Mouse (Mus musculus): ENCODE measurements around the gene Tsr3. TPM values are rescaled to one million over a fixed set of nuclear protein-coding genes. Genes with fewer than 3 reads are reported as not detected.

Tsr3 gene
- polyA plus RNA-seq, 1 experiment from 2014 or later, result 46.4 TPM

DNA sequence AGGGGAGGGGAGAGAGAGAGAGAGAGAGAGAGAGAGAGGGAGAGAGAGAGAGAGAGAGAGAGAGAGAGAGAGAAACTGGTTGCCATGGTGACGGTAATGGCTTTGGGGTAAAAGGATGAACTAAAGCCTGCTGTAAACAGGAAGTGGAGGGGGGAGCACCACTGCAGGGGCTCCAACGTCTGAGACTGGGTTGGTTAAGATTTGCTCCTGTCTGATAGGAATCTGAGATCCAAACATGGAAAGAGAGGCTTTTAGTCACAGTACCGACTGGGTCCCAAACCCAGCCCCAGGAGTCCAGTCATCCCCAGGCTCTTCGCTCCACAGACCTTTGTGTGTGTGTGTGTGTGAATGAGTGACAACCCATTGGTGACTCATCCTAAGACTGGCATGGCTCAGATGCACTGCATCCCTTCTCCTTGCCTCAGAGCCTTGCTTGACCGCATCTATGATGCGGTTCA is 17.9 kb downstream of the Tsr3 start:
- WGBS, result 52% methylated on average over 6 of the region's 6 CpGs
- no peak for TF ChIP-seq CTCF (IDR thresholded peaks at IDR 0.05; ENCODE audit: low read depth)

DNA sequence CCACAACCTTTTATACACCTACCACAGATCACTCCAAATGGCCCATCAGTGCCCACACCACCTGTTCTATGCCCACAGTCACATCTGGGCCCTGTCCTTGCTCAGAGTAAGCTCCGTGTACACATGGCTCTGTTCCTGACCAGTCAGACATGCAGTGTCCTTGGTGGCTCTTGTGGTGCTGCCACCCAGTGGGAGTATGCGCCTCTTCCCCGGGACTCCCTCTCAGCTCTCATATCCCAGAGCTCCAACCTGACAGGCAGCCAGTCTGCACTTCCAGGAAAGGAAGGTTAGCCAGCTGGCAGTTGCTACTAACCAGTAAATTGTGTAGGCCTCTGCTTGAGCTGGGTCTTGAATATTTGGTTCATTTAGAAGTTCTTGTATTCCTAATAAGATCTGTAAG is 24.5 kb downstream of the Tsr3 start:
- 66% methylated on average over 3 of the region's 3 CpGs for WGBS
- no peak overlapping the region for H3K9ac ChIP-seq
- peaks cover 81% of the 10 kb centered on the region for H3K36me3 ChIP-seq (ENCODE audit: insufficient read depth)
- no peak overlapping the region for H3K4me3 ChIP-seq (ENCODE audit: low read depth, low read length)
- H3K27ac ChIP-seq (ENCODE audit: low read depth), result no peak overlapping the region
- no peaks in the 10 kb centered on the region for H3K4me1 ChIP-seq (ENCODE audit: insufficient read depth)
- no peaks in the 10 kb centered on the region for H3K9me3 ChIP-seq (ENCODE audit: low read depth, low read length)
- ATAC-seq (ENCODE audit: insufficient read depth) (no peak), DNase-seq (no peak)
- H3K4me2 ChIP-seq, result no peak overlapping the region
- no peaks in the 10 kb centered on the region for H3K27me3 ChIP-seq (ENCODE audit: insufficient read depth, low read length)
- peak; percentile 41; the same call in 1 of the 2 replicates for TF ChIP-seq CTCF (IDR thresholded peaks at IDR 0.05; ENCODE audit: low read depth)

More for the DNA sequence above, 17.9 kb downstream of the Tsr3 start:
- Histone ChIP-seq H3K4me1 (ENCODE audit: insufficient read depth) (0 out of 2 replicates have a peak, but pooled peaks cover 4% of the 10 kb centered on the region), H3K4me3 (ENCODE audit: low read depth, low read length) (no peak overlapping the region), H3K9ac (no peak overlapping the region), H3K27me3 (ENCODE audit: insufficient read depth, low read length) (peaks cover 35% of the 10 kb centered on the region), H3K36me3 (ENCODE audit: insufficient read depth) (peaks cover 26% of the 10 kb centered on the region), H3K4me2 (no peak overlapping the region), H3K9me3 (ENCODE audit: low read depth, low read length) (no peaks in the 10 kb centered on the region), H3K27ac (ENCODE audit: low read depth) (no peak overlapping the region)
- DNase-seq (peak; percentile 49), ATAC-seq (ENCODE audit: insufficient read depth) (no peak)

DNA sequence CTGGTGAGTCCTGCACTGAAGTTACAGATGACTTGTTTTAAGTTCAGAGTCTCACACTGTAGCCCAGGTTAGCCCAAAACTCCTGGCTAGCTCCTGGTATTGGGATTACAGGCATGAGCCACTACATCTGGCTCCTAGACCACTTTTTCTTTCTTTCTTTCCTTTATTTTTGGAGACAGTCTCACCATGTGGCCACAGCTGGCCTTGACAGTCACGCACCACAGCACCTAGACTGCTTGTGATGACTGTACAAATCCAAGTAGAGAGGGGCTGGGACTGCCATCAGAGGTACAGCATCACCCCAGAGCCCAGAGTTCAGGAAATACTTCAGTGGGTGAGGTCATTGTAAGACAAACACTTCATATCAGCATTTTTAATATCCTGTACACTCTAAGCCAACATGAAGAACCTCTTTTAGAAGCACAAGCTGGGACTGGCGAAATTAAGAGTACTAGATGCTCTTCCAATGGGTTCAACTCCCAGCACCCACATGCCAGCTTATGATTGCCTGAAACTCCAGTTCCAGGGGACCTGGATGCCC is 30.9 kb downstream of the Tsr3 start:
- Histone ChIP-seq H3K4me1 (ENCODE audit: insufficient read depth) (no peaks in the 10 kb centered on the region; the same call in 1 of the 2 replicates), H3K9me3 (ENCODE audit: low read depth, low read length) (no peaks in the 10 kb centered on the region), H3K9ac (peak overlapping the region; percentile 100; the same call in 1 of the 2 replicates), H3K27me3 (ENCODE audit: insufficient read depth, low read length) (no peaks in the 10 kb centered on the region), H3K4me2 (peak overlapping the region; percentile 83), H3K36me3 (ENCODE audit: insufficient read depth) (peaks cover 51% of the 10 kb centered on the region), H3K4me3 (ENCODE audit: low read depth, low read length) (peak overlapping the region; percentile 100), H3K27ac (ENCODE audit: low read depth) (no peak overlapping the region)
- ATAC-seq (ENCODE audit: insufficient read depth), result no peak
- TF ChIP-seq CTCF (IDR thresholded peaks at IDR 0.05; ENCODE audit: low read depth), result no peak
- WGBS, result 53% methylated on average over 2 of the region's 2 CpGs
- peak; percentile 21 for DNase-seq

DNA sequence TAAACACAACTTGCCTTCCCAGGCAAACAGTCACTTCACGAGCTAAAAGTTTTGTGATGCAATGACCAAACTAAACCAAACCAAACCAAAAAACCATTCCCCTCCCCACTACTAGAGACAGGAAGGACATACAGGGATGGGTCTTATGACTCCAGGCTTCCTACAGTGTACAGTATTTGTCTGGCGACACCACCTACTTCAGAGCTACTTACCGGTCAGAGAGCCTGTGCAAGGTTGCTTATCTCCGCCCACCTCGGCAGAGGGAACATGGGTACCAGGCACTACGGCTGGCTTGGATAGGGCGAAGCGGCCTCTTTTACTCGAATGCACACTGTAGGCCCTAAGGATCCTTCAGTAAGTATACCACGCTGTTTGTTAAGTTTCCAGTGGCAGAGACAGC is 32.4 kb downstream of the Tsr3 start:
- H3K4me2 ChIP-seq, result peak overlapping the region; percentile 83
- H3K4me1 ChIP-seq (ENCODE audit: insufficient read depth), result no peaks in the 10 kb centered on the region; the same call in 1 of the 2 replicates
- DNase-seq (peak; percentile 52), ATAC-seq (ENCODE audit: insufficient read depth) (no peak)
- peaks cover 36% of the 10 kb centered on the region for H3K36me3 ChIP-seq (ENCODE audit: insufficient read depth)
- H3K9me3 ChIP-seq (ENCODE audit: low read depth, low read length), result no peaks in the 10 kb centered on the region
- H3K27ac ChIP-seq (ENCODE audit: low read depth), result peak overlapping the region; percentile 99
- H3K27me3 ChIP-seq (ENCODE audit: insufficient read depth, low read length), result no peaks in the 10 kb centered on the region
- no peak for TF ChIP-seq CTCF (IDR thresholded peaks at IDR 0.05; ENCODE audit: low read depth)
- under 1% methylated on average over 10 of the region's 10 CpGs for WGBS
- peak overlapping the region; percentile 100 for H3K9ac ChIP-seq
- peak overlapping the region; percentile 100 for H3K4me3 ChIP-seq (ENCODE audit: low read depth, low read length)

DNA sequence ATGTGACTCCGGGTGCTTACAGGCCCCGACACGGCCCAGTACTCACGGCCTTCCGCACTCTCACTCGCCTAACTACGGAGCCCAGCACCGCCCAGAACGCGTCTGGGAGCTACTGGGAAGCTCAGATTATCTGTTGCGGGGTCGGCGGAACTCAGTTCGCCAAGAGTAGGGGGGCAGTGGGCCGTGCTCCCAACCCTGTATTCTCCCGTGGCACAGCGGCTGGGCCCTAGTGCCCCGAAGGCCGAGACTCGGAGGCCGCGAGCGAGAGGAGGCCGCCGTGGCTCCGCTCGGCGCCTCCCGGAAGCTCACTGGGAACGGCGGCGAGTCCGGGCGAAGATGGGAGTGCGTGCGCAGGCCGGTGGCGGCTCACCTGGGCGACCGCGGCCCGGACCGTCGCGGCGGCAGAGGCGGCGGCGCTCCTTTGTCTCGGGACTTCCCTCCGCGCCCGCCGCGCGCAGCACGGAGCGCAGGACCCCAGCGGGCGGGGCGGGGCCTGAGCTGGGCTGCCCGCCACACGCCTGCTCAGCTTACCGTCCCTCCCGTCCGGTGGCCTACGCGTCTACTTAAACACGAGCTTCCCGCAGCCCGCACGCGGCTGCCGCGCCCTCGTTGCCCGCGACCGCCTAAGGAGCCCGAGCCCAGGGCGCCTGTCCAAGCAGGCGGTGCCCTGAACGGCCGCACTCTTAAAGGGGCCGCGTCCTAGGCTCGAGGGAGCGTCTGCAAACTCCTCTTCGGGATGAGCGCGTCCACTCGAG is 33.2 kb downstream of the Tsr3 start:
- WGBS, result under 1% methylated on average over 88 of the region's 92 CpGs
- Histone ChIP-seq H3K4me1 (ENCODE audit: insufficient read depth) (no peaks in the 10 kb centered on the region; the same call in 1 of the 2 replicates), H3K27ac (ENCODE audit: low read depth) (peak overlapping the region; percentile 99), H3K4me2 (peak overlapping the region; percentile 83), H3K9me3 (ENCODE audit: low read depth, low read length) (no peaks in the 10 kb centered on the region), H3K4me3 (ENCODE audit: low read depth, low read length) (peak overlapping the region; percentile 100), H3K27me3 (ENCODE audit: insufficient read depth, low read length) (no peaks in the 10 kb centered on the region), H3K36me3 (ENCODE audit: insufficient read depth) (peaks cover 28% of the 10 kb centered on the region), H3K9ac (peak overlapping the region; percentile 100)
- ATAC-seq (ENCODE audit: insufficient read depth) (peak; percentile 91), DNase-seq (peak; percentile 95)
- TF ChIP-seq CTCF (IDR thresholded peaks at IDR 0.05; ENCODE audit: low read depth), result no peak

DNA sequence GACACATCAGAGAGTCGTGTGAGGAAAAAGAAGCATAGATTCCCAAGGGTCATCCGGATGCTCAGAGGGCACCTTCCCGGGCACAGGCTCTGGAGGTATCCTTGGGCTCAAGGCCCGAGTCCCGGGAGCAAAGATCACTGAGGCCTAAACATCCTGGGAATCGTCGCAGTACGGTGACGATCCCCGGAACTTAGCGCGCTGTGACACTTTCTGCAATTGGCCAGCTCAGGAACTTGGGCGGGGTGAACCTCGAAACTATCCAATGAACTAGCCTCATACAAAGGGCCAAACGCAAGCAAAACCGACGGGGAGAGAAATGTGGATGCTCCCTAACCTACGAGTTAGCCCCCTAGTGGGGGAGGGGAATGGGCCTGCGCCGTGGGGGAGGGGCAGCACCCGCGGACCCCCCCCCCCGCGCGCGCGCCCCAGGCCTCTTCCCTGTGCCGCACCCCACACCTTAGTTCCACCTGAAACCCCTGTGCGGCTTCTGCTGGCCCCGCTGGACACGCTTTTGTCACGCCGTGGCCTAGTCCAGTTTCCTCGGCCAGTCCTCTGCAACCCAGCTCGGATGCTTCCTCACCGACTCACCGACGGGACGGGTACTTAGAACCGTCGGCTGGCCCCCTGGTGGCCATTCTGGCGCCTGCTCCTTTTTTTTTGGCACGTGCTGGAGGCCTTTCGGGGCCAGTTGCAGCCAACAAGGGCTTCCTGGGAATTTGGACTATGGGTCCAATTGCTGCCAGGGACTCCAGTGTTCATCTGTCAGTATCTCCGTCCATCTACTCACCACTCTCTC is 33.9 kb downstream of the Tsr3 start:
- Histone ChIP-seq H3K4me1 (ENCODE audit: insufficient read depth) (no peaks in the 10 kb centered on the region; the same call in 1 of the 2 replicates), H3K4me2 (peak overlapping the region; percentile 83), H3K36me3 (ENCODE audit: insufficient read depth) (peaks cover 20% of the 10 kb centered on the region), H3K9ac (peak overlapping the region; percentile 100), H3K27ac (ENCODE audit: low read depth) (peak overlapping the region; percentile 99), H3K4me3 (ENCODE audit: low read depth, low read length) (peak overlapping the region; percentile 100), H3K9me3 (ENCODE audit: low read depth, low read length) (no peaks in the 10 kb centered on the region), H3K27me3 (ENCODE audit: insufficient read depth, low read length) (no peaks in the 10 kb centered on the region)
- peak; percentile 91 for ATAC-seq (ENCODE audit: insufficient read depth)
- peak; percentile 97 for DNase-seq
- TF ChIP-seq CTCF (IDR thresholded peaks at IDR 0.05; ENCODE audit: low read depth), result peak; percentile 86
- WGBS, result under 1% methylated on average over 44 of the region's 45 CpGs
